Mouse (Mus musculus) CD4-positive, CD25-positive, alpha-beta regulatory T cell, adult 9 weeks (primary cell): ENCODE results near the gene Gm20825. TPM values are rescaled to one million over a fixed set of nuclear protein-coding genes. Genes with fewer than 3 reads are reported as not detected.

Source experiments
- polyA plus RNA-seq: library from polyadenylated mRNA; unstranded; fragments of 100-300 nt; shearing (Covaris generic); gene quantifications from one replicate; pipeline ENCODE4 v1.2.1, GENCODE M21; 2017

The Gm20825 gene
- not detected for polyA plus RNA-seq

GRCm38 (mm10) chrY:8071407-8071806 lies at the start of gene Gm20825:
Gene Gm20825 (minus strand): TSS chrY:8071507.

Other genes starting within 250 kb of the Gm20825 start
- not detected for gene Gm29049, start 74.3 kb downstream of the Gm20825 start, polyA plus RNA-seq
- gene Gm20824, start 186.4 kb upstream of the Gm20825 start, polyA plus RNA-seq: not detected